Mouse (Mus musculus) heart, postnatal 0 days (tissue): ENCODE results near the gene Unc5cl. TPM values are rescaled to one million over a fixed set of nuclear protein-coding genes. Genes with fewer than 3 reads are reported as not detected.

Experiments used
- ATAC-seq: fragments of 200-750 bp; cut with Nextera tagmentation; 2 replicates; pipeline ENCODE4 v1.8.0; 2017; ENCODE audit warnings: low read depth, moderate number of reproducible peaks, moderate library complexity; ENCODE audit not compliant: insufficient read depth
- DNase-seq: peaks from one replicate; pipeline ENCODE4 v3.0.0-alpha.2; 2016; ENCODE audit warnings: low spot score
- H3K27ac ChIP-seq: fragments of 300-500 bp; sonication (generic); 2 replicates; pipeline ENCODE4 v1.5.1; 2014; ENCODE audit warnings: low read depth, mild to moderate bottlenecking
- H3K27me3 ChIP-seq: fragments of 300-500 bp; sonication (generic); 2 replicates; pipeline ENCODE4 v1.6.1; 2014; ENCODE audit warnings: low read length, mixed read lengths; ENCODE audit not compliant: control insufficient read depth, insufficient read depth
- H3K36me3 ChIP-seq: fragments of 300-500 bp; sonication (generic); replicated peaks from 2 replicates; pipeline ENCODE4 v1.6.1; 2014; ENCODE audit warnings: low read length, mixed read lengths; ENCODE audit not compliant: control insufficient read depth, insufficient read depth
- H3K4me1 ChIP-seq: fragments of 300-500 bp; sonication (generic); 2 replicates; pipeline ENCODE4 v1.6.1; 2014; ENCODE audit warnings: antibody characterized with exemption; ENCODE audit not compliant: control insufficient read depth, insufficient read depth
- H3K4me2 ChIP-seq: fragments of 300-500 bp; sonication (generic); 2 replicates; pipeline ENCODE4 v1.6.1; 2014; ENCODE audit warnings: low read depth, mild to moderate bottlenecking, low read length, moderate library complexity
- H3K4me3 ChIP-seq: fragments of 300-500 bp; sonication (generic); 2 replicates; pipeline ENCODE4 v1.5.1; 2014; ENCODE audit warnings: low read depth, low read length
- H3K9ac ChIP-seq: fragments of 300-500 bp; sonication (generic); replicated peaks from 2 replicates; pipeline ENCODE4 v1.6.1; 2014; ENCODE audit warnings: low read depth, low read length, mixed read lengths
- H3K9me3 ChIP-seq: fragments of 300-500 bp; sonication (generic); replicated peaks from 2 replicates; pipeline ENCODE4 v1.6.1; 2016; ENCODE audit warnings: low read length; ENCODE audit not compliant: control insufficient read depth
- CTCF ChIP-seq: IDR thresholded peaks from 2 replicates; pipeline ENCODE4 v1.5.1; 2016; ENCODE audit warnings: antibody characterized with exemption, control low read depth, low read depth
- EP300 ChIP-seq: IDR thresholded peaks from 2 replicates; pipeline ENCODE4 v1.6.1; 2016; ENCODE audit warnings: antibody characterized with exemption, low read depth
- WGBS: fragments of 180-500 bp; shearing (Covaris S2); extraction: QIAGEN DNeasy Blood & Tissue Kit; methylation state at CpG from one replicate; pipeline ENCODE4 v1.1.7; 2014; 5-methylcytosine and 5-hydroxymethylcytosine counted together
- polyA plus RNA-seq: library from polyadenylated mRNA; unstranded; fragments of >200 nt; fragmentation: Nextera tagmentation; extraction: Ambion mirVana; gene quantifications from 2 replicates; pipeline ENCODE4 v1.2.1, GENCODE M21; 2015
- total RNA-seq: library from RNA; depleted of rRNA; stranded (reverse); fragments of >200 nt; gene quantifications from 2 replicates; pipeline ENCODE4 v1.2.3, GENCODE M21; 2014; ENCODE audit warnings: low replicate concordance

The Unc5cl gene
- total and polyA plus RNA-seq, 2 experiments from 2014 or later: not detected

GRCm38 (mm10) chr17:48545223-48545943, 90.7 kb downstream of the Unc5cl start:
- no peak for ATAC-seq
- no peak overlapping the region for H3K27ac ChIP-seq
- peaks cover 15% of the 10 kb centered on the region; the same call in 1 of the 2 replicates for H3K9me3 ChIP-seq
- DNase-seq: no peak
- no peak overlapping the region for H3K4me2 ChIP-seq
- WGBS: 66% methylated on average over 28 of the region's 28 CpGs
- no peaks in the 10 kb centered on the region for H3K4me1 ChIP-seq
- H3K9ac ChIP-seq: no peak overlapping the region
- no peaks in the 10 kb centered on the region for H3K27me3 ChIP-seq
- H3K4me3 ChIP-seq: no peak overlapping the region
- no peak for TF ChIP-seq EP300
- TF ChIP-seq CTCF: no peak
- no peaks in the 10 kb centered on the region for H3K36me3 ChIP-seq

DNA sequence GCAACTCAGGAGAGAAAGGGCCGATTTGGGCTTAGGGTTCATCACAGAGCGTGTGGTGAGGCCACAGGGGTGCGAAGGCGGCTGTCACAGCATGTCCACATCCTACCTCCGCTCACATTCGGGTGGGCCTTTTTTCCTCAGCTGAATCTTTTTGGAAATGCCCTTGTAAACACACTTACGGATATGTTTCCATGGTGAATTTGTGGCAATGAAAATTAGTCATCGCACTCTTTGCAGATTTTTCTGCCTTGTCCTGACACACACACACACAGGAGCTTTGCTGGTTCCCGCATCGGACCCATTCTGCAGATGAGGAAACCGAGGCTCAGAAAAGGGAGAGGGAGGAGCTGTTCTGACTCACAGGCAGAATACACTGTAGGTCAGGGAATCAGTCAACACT, 91.3 kb downstream of the Unc5cl start:
- 87% methylated on average over 11 of the region's 11 CpGs for WGBS
- H3K4me2 ChIP-seq: no peak overlapping the region
- no peak for DNase-seq
- no peaks in the 10 kb centered on the region for H3K27me3 ChIP-seq
- no peak overlapping the region for H3K4me3 ChIP-seq
- no peak for ATAC-seq
- no peak overlapping the region for H3K9ac ChIP-seq
- no peak for TF ChIP-seq EP300
- TF ChIP-seq CTCF: no peak
- H3K36me3 ChIP-seq: no peaks in the 10 kb centered on the region
- no peaks in the 10 kb centered on the region for H3K4me1 ChIP-seq
- no peak overlapping the region for H3K27ac ChIP-seq
- peaks cover 18% of the 10 kb centered on the region; the same call in 1 of the 2 replicates for H3K9me3 ChIP-seq

GRCm38 (mm10) chr17:48547668-48548067, 93.0 kb downstream of the Unc5cl start:
- Histone ChIP-seq H3K9me3 (peaks cover 18% of the 10 kb centered on the region; the same call in 1 of the 2 replicates), H3K27ac (no peak overlapping the region), H3K4me2 (no peak overlapping the region), H3K4me3 (no peak overlapping the region), H3K9ac (no peak overlapping the region), H3K4me1 (no peaks in the 10 kb centered on the region), H3K36me3 (no peaks in the 10 kb centered on the region), H3K27me3 (no peaks in the 10 kb centered on the region)
- WGBS: 81% methylated on average over 6 of the region's 6 CpGs
- DNase-seq: no peak
- ATAC-seq: no peak
- TF ChIP-seq EP300: no peak
- TF ChIP-seq CTCF: no peak

- no peak overlapping the region for H3K4me3 ChIP-seq
- no peak overlapping the region for H3K9ac ChIP-seq
- H3K4me2 ChIP-seq: no peak overlapping the region
- WGBS: 77% methylated on average over 4 of the region's 4 CpGs
- no peaks in the 10 kb centered on the region for H3K36me3 ChIP-seq
- H3K27ac ChIP-seq: no peak overlapping the region
- DNase-seq (no peak), ATAC-seq (no peak)
- H3K4me1 ChIP-seq: no peaks in the 10 kb centered on the region
- peaks cover 18% of the 10 kb centered on the region; the same call in 1 of the 2 replicates for H3K9me3 ChIP-seq
- TF ChIP-seq EP300 (no peak), CTCF (no peak)
- no peaks in the 10 kb centered on the region for H3K27me3 ChIP-seq
Observed at GRCm38 (mm10) chr17:48551788-48552531, 97.3 kb downstream of the Unc5cl start.

- DNase-seq (no peak), ATAC-seq (no peak)
- 75% methylated on average over 3 of the region's 3 CpGs for WGBS
- H3K27ac ChIP-seq: no peak overlapping the region
- H3K27me3 ChIP-seq: no peaks in the 10 kb centered on the region
- H3K4me1 ChIP-seq: no peaks in the 10 kb centered on the region
- no peak overlapping the region for H3K9ac ChIP-seq
- H3K9me3 ChIP-seq: peaks cover 18% of the 10 kb centered on the region; the same call in 1 of the 2 replicates
- TF ChIP-seq EP300 (no peak), CTCF (no peak)
- no peaks in the 10 kb centered on the region for H3K36me3 ChIP-seq
- no peak overlapping the region for H3K4me2 ChIP-seq
- no peak overlapping the region for H3K4me3 ChIP-seq
Observed at GRCm38 (mm10) chr17:48552532-48552915, 97.8 kb downstream of the Unc5cl start.
